Mouse (Mus musculus): Measurements from ENCODE around the gene Aifm1. TPM values are rescaled to one million over a fixed set of nuclear protein-coding genes. Genes with fewer than 3 reads are reported as not detected.
"Not testable (repeated sequence)": the region's sequence is repeated elsewhere in the genome, so short reads cannot be mapped to it uniquely, and the experiment has no call there.

The Aifm1 gene
- polyA plus RNA-seq, 1 experiment from 2014 or later, result 38.8 TPM

- H3K9me3 ChIP-seq (ENCODE audit: control insufficient read depth, low read length); H3K27ac ChIP-seq (replicated peaks; ENCODE audit: low read depth, low read length); H3K36me3 ChIP-seq (ENCODE audit: control insufficient read depth, insufficient read depth, low read length); H3K4me2 ChIP-seq (ENCODE audit: low read length); H3K9ac ChIP-seq (replicated peaks; ENCODE audit: low read length); H3K4me1 ChIP-seq (ENCODE audit: control insufficient read depth, insufficient read depth, low read length); H3K4me3 ChIP-seq (replicated peaks; ENCODE audit: low read depth, low read length); ATAC-seq (ENCODE audit: low FRiP score, low TSS enrichment); DNase-seq; H3K27me3 ChIP-seq (ENCODE audit: control insufficient read depth, insufficient read depth, low read length): not testable (repeated sequence)
- 87% methylated on average over 5 of the region's 7 CpGs for WGBS
Measured at GRCm38 (mm10) chrX:48436082-48436481, 77.3 kb downstream of the Aifm1 start.

- Histone ChIP-seq H3K27me3 (ENCODE audit: control insufficient read depth, insufficient read depth, low read length) (no peaks in the 10 kb centered on the region), H3K4me3 (replicated peaks; ENCODE audit: low read depth, low read length) (no peak overlapping the region), H3K27ac (replicated peaks; ENCODE audit: low read depth, low read length) (no peak overlapping the region), H3K9me3 (ENCODE audit: control insufficient read depth, low read length) (no peaks in the 10 kb centered on the region), H3K36me3 (ENCODE audit: control insufficient read depth, insufficient read depth, low read length) (no peaks in the 10 kb centered on the region), H3K9ac (replicated peaks; ENCODE audit: low read length) (no peak overlapping the region), H3K4me2 (ENCODE audit: low read length) (no peak overlapping the region), H3K4me1 (ENCODE audit: control insufficient read depth, insufficient read depth, low read length) (no peaks in the 10 kb centered on the region)
- WGBS, result 85% methylated on average over 9 of the region's 9 CpGs
- DNase-seq, result no peak
- no peak for ATAC-seq (ENCODE audit: low FRiP score, low TSS enrichment)
Measured at GRCm38 (mm10) chrX:48435477-48435900, 77.9 kb downstream of the Aifm1 start.

GRCm38 (mm10) chrX:48434251-48434650 is 79.1 kb downstream of the Aifm1 start:
- no peak overlapping the region for H3K4me2 ChIP-seq (ENCODE audit: low read length)
- no peak overlapping the region for H3K4me3 ChIP-seq (replicated peaks; ENCODE audit: low read depth, low read length)
- H3K9ac ChIP-seq (replicated peaks; ENCODE audit: low read length), result no peak overlapping the region
- no peaks in the 10 kb centered on the region for H3K36me3 ChIP-seq (ENCODE audit: control insufficient read depth, insufficient read depth, low read length)
- ATAC-seq (ENCODE audit: low FRiP score, low TSS enrichment) (no peak), DNase-seq (no peak)
- H3K9me3 ChIP-seq (ENCODE audit: control insufficient read depth, low read length), result no peaks in the 10 kb centered on the region
- H3K27me3 ChIP-seq (ENCODE audit: control insufficient read depth, insufficient read depth, low read length), result no peaks in the 10 kb centered on the region
- H3K4me1 ChIP-seq (ENCODE audit: control insufficient read depth, insufficient read depth, low read length), result no peaks in the 10 kb centered on the region
- WGBS, result 87% methylated on average over 1 of the region's 1 CpGs
- H3K27ac ChIP-seq (replicated peaks; ENCODE audit: low read depth, low read length), result no peak overlapping the region

GRCm38 (mm10) chrX:48433527-48433899 is 79.8 kb downstream of the Aifm1 start:
- ATAC-seq (ENCODE audit: low FRiP score, low TSS enrichment) (no peak), DNase-seq (no peak)
- Histone ChIP-seq H3K4me1 (ENCODE audit: control insufficient read depth, insufficient read depth, low read length) (no peaks in the 10 kb centered on the region), H3K9me3 (ENCODE audit: control insufficient read depth, low read length) (no peaks in the 10 kb centered on the region), H3K4me2 (ENCODE audit: low read length) (no peak overlapping the region), H3K27ac (replicated peaks; ENCODE audit: low read depth, low read length) (no peak overlapping the region), H3K36me3 (ENCODE audit: control insufficient read depth, insufficient read depth, low read length) (no peaks in the 10 kb centered on the region), H3K4me3 (replicated peaks; ENCODE audit: low read depth, low read length) (no peak overlapping the region), H3K9ac (replicated peaks; ENCODE audit: low read length) (no peak overlapping the region), H3K27me3 (ENCODE audit: control insufficient read depth, insufficient read depth, low read length) (no peaks in the 10 kb centered on the region)
- 53% methylated on average over 6 of the region's 6 CpGs for WGBS

GRCm38 (mm10) chrX:48432599-48433526 is 80.5 kb downstream of the Aifm1 start:
- Histone ChIP-seq H3K4me3 (replicated peaks; ENCODE audit: low read depth, low read length) (no peak overlapping the region), H3K27ac (replicated peaks; ENCODE audit: low read depth, low read length) (no peak overlapping the region), H3K27me3 (ENCODE audit: control insufficient read depth, insufficient read depth, low read length) (no peaks in the 10 kb centered on the region), H3K4me1 (ENCODE audit: control insufficient read depth, insufficient read depth, low read length) (no peaks in the 10 kb centered on the region), H3K36me3 (ENCODE audit: control insufficient read depth, insufficient read depth, low read length) (no peaks in the 10 kb centered on the region), H3K9me3 (ENCODE audit: control insufficient read depth, low read length) (no peaks in the 10 kb centered on the region), H3K9ac (replicated peaks; ENCODE audit: low read length) (no peak overlapping the region), H3K4me2 (ENCODE audit: low read length) (no peak overlapping the region)
- ATAC-seq (ENCODE audit: low FRiP score, low TSS enrichment) (no peak), DNase-seq (no peak)
- 69% methylated on average over 15 of the region's 15 CpGs for WGBS

GRCm38 (mm10) chrX:48429538-48429937 is 83.8 kb downstream of the Aifm1 start:
- Histone ChIP-seq H3K27me3 (ENCODE audit: control insufficient read depth, insufficient read depth, low read length) (no peaks in the 10 kb centered on the region), H3K4me3 (replicated peaks; ENCODE audit: low read depth, low read length) (no peak overlapping the region), H3K9me3 (ENCODE audit: control insufficient read depth, low read length) (no peaks in the 10 kb centered on the region), H3K36me3 (ENCODE audit: control insufficient read depth, insufficient read depth, low read length) (no peaks in the 10 kb centered on the region), H3K4me1 (ENCODE audit: control insufficient read depth, insufficient read depth, low read length) (no peaks in the 10 kb centered on the region), H3K4me2 (ENCODE audit: low read length) (no peak overlapping the region), H3K9ac (replicated peaks; ENCODE audit: low read length) (no peak overlapping the region), H3K27ac (replicated peaks; ENCODE audit: low read depth, low read length) (no peak overlapping the region)
- DNase-seq (no peak), ATAC-seq (ENCODE audit: low FRiP score, low TSS enrichment) (no peak)
- WGBS, result 44% methylated on average over 6 of the region's 6 CpGs

GRCm38 (mm10) chrX:48429100-48429499 is 84.3 kb downstream of the Aifm1 start:
- Histone ChIP-seq H3K27me3 (ENCODE audit: control insufficient read depth, insufficient read depth, low read length) (no peaks in the 10 kb centered on the region), H3K9ac (replicated peaks; ENCODE audit: low read length) (no peak overlapping the region), H3K36me3 (ENCODE audit: control insufficient read depth, insufficient read depth, low read length) (no peaks in the 10 kb centered on the region), H3K4me3 (replicated peaks; ENCODE audit: low read depth, low read length) (no peak overlapping the region), H3K27ac (replicated peaks; ENCODE audit: low read depth, low read length) (no peak overlapping the region), H3K4me2 (ENCODE audit: low read length) (no peak overlapping the region), H3K9me3 (ENCODE audit: control insufficient read depth, low read length) (no peaks in the 10 kb centered on the region), H3K4me1 (ENCODE audit: control insufficient read depth, insufficient read depth, low read length) (no peaks in the 10 kb centered on the region)
- ATAC-seq (ENCODE audit: low FRiP score, low TSS enrichment) (no peak), DNase-seq (no peak)

- Histone ChIP-seq H3K27me3 (ENCODE audit: control insufficient read depth, insufficient read depth, low read length) (no peaks in the 10 kb centered on the region), H3K4me3 (replicated peaks; ENCODE audit: low read depth, low read length) (no peak overlapping the region), H3K4me1 (ENCODE audit: control insufficient read depth, insufficient read depth, low read length) (no peaks in the 10 kb centered on the region), H3K4me2 (ENCODE audit: low read length) (no peak overlapping the region), H3K9me3 (ENCODE audit: control insufficient read depth, low read length) (no peaks in the 10 kb centered on the region), H3K27ac (replicated peaks; ENCODE audit: low read depth, low read length) (no peak overlapping the region), H3K36me3 (ENCODE audit: control insufficient read depth, insufficient read depth, low read length) (no peaks in the 10 kb centered on the region), H3K9ac (replicated peaks; ENCODE audit: low read length) (no peak overlapping the region)
- ATAC-seq (ENCODE audit: low FRiP score, low TSS enrichment) (no peak), DNase-seq (no peak)
- WGBS, result 86% methylated on average over 8 of the region's 8 CpGs
Measured at GRCm38 (mm10) chrX:48428642-48429041, 84.7 kb downstream of the Aifm1 start.

- H3K9ac ChIP-seq (replicated peaks; ENCODE audit: low read length), result no peak overlapping the region
- H3K4me1 ChIP-seq (ENCODE audit: control insufficient read depth, insufficient read depth, low read length), result no peaks in the 10 kb centered on the region
- no peaks in the 10 kb centered on the region for H3K36me3 ChIP-seq (ENCODE audit: control insufficient read depth, insufficient read depth, low read length)
- WGBS, result 77% methylated on average over 6 of the region's 6 CpGs
- H3K9me3 ChIP-seq (ENCODE audit: control insufficient read depth, low read length), result no peaks in the 10 kb centered on the region
- no peak for DNase-seq
- no peak for ATAC-seq (ENCODE audit: low FRiP score, low TSS enrichment)
- H3K27ac ChIP-seq (replicated peaks; ENCODE audit: low read depth, low read length), result no peak overlapping the region
- no peak overlapping the region for H3K4me3 ChIP-seq (replicated peaks; ENCODE audit: low read depth, low read length)
- no peak overlapping the region for H3K4me2 ChIP-seq (ENCODE audit: low read length)
- H3K27me3 ChIP-seq (ENCODE audit: control insufficient read depth, insufficient read depth, low read length), result no peaks in the 10 kb centered on the region
Measured at GRCm38 (mm10) chrX:48428241-48428640, 85.1 kb downstream of the Aifm1 start.

All from midbrain, embryonic 14.5 days (tissue).